Mouse (Mus musculus): ENCODE results near the gene Colgalt2.
"Not testable (repeated sequence)": the region's sequence is repeated elsewhere in the genome, so short reads cannot be mapped to it uniquely, and the experiment has no call there.

Colgalt2 gene

DNA sequence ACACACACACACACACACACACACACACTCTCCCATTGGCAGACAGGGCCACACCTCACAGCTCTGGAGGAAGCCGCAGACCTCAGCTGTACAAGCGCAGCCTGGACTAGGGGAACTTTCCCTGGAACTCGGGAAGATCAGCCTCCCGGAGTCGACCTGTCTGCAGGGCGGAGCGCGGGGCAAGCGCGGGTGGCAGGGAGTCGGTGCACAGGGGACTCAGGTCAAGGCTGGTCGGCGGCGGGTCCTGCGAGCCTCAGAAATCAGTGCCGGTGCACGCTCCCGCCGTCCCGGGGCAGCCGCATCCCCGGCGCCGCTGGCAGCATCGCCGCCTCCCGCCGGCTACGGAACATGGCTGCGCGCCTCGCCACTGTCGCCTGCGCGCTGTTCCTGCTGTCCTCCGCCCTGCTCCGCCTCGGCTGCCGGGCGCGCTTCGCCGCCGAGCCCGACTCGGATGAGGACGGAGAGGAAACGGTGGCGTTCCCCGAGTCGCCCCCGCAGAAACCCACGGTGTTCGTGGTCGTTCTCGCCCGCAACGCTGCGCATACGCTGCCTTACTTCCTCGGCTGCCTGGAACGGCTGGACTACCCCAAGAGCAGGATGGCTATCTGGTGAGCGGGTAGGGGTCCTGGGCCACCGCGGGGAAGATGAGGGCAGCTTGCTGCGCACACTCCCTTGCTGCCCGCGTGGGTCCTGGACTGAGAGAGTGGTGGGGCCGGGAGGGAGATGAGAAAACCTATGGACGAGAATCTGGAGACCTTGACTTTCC is at the start of gene Colgalt2:
Gene Colgalt2 (plus strand): TSS at position 41 of the 766 bp plus-strand sequence.
- DNase-seq (ENCODE audit: low spot score), result peak; percentile 53

- DNase-seq (ENCODE audit: low spot score), result no peak
Observed at GRCm38 (mm10) chr1:152356721-152357120, 42.9 kb upstream of the Colgalt2 start.

GRCm38 (mm10) chr1:152368311-152369088 is 31.1 kb upstream of the Colgalt2 start:
- no peak for DNase-seq (ENCODE audit: low spot score)

DNA sequence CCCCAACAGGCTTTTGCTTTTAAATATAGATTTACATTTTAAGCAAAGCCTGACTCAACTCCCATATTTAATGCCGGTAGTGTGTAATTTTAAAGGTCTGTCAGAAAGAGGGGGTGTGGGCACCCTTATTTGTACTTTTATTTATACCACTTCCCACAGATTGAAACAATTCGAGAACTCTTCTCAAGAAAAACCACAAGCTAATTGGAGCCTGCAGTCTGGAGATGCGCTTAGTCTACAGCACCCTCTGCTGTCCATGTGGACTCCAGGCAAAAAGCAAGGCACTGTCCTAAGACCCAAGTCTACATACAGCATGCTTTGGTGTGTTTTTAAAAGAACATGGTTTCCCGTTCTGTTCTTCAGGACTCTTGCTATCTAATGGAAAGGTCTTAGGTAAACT is 30.5 kb upstream of the Colgalt2 start:
- peak; percentile 65 for DNase-seq (ENCODE audit: low spot score)

GRCm38 (mm10) chr1:152378311-152378710 is 21.3 kb upstream of the Colgalt2 start:
- no peak for DNase-seq (ENCODE audit: low spot score)

- no peak for DNase-seq (ENCODE audit: low spot score)
Observed at GRCm38 (mm10) chr1:152384589-152384988, 15.0 kb upstream of the Colgalt2 start.

DNA sequence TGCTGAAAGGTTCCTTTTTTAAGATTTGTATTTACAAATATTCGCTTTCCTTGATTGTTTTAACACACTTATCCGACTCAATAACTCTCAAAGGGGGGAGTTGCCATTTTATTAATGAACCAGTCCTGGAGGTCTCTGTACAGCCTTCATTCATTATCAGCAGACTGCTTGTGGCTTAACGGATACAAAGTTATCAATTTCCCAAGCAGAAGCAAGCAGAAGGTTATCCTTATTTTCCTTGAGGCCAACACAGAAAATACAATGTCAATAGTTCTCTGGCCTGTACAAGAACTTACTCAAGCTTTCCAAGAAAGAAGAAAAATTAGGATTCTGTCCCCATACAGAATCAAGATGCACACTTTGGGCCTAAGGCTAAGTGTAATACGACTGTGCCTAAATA is 13.9 kb upstream of the Colgalt2 start:
- DNase-seq (ENCODE audit: low spot score), result not testable (repeated sequence)

- DNase-seq (ENCODE audit: low spot score), result peak; percentile 90
Observed at GRCm38 (mm10) chr1:152386188-152386835, 13.3 kb upstream of the Colgalt2 start, which contains the start of gene Tsen15. Gene Tsen15 (minus strand): TSS chr1:152386688.

- no peak for DNase-seq (ENCODE audit: low spot score)
Observed at GRCm38 (mm10) chr1:152389271-152389670, 10.4 kb upstream of the Colgalt2 start.

DNA sequence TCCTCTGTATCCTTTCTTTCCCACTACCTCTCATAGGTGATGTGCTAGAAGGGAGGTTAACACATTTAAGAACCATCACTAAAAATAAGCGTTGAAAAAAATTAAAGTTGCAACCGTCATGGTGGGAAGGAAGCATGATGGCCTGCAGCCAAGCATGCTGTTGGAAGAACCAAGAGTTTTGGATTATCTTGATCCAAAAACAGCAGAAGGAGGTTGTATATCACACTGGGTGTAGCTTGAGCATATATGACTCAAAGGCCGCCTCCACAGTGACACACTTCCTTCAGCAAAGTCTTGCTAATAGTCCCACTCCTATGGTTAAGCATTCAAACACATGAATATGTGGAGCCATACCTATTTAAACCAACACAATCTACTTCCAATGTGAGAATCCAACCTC is 5.5 kb upstream of the Colgalt2 start:
- DNase-seq (ENCODE audit: low spot score), result peak; percentile 19

DNA sequence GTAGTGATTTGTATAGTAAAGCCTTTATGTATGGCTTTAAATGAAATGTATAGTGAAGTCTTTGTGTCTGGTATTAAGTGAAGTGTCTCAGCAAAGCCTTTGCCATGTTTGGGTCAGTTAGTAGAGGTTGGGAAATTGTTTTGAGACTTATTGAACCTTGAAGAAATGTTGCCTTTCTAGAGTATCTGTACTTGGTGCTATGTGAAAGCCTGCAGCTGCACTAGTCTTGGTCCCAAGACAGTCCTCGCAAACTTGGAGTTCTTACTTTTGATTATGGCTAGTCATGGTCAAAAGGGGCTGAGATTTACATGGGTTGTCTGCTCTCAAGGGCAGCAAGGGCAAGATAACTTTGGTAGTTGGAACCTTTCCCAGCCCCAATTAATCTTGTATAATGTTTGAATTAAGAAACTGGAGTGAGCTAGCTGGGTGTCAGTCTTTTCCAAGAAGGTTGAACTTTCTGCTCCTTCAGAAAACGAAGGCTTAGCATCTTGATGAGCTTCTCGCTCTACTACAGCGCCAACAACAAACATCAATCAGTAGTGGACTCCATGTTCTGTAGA is 4.6 kb upstream of the Colgalt2 start:
- DNase-seq (ENCODE audit: low spot score), result no peak

GRCm38 (mm10) chr1:152398708-152399107 is 922 bp upstream of the Colgalt2 start:
- no peak for DNase-seq (ENCODE audit: low spot score)

DNA sequence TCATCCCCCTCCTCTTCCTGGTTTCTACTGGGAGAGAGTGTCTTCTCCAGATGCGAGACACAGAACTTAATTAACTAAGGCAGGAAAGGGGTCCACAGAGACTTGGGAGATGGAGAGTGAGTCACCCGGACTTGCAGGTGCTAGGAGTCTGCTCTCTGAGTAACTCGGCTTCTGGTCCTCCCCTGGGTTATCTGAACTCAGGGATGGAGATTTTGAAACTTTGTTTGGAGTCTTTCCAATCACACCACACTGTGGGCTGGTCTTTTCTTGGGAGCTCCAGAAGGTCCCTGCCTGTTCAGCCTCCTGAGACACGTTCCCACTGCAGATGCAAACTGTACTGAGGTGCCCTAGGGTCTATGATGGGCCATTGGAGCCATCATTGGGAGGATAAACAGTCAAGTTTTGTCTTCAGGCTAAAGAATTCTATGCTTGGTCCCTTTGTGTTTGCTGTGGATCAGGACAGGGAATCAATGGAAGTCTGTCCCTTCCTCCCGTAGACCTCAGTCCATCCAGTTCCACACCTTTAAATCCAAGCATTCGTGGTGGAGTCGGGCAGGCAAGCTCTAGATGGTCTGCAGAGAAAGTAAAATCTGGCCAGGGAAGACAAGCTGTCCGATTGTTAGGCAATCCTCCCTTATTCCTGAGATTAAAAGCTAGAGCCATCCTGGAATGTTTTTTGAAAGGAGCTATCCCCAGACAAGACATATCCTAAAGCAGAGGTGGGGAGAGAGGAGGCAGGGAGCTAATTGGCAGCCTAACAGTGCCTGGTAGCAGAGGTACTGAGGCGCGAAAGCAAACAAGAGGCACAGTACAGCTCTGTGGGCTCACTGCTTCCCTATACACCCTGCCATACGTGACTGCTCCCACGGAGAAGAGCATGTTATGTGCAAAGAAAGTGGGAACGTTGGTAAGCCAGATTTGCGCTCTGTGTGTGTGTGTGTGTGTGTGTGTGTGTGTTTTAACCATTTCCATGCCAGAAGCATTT is 1.2 kb downstream of the Colgalt2 start:
- no peak for DNase-seq (ENCODE audit: low spot score)

DNA sequence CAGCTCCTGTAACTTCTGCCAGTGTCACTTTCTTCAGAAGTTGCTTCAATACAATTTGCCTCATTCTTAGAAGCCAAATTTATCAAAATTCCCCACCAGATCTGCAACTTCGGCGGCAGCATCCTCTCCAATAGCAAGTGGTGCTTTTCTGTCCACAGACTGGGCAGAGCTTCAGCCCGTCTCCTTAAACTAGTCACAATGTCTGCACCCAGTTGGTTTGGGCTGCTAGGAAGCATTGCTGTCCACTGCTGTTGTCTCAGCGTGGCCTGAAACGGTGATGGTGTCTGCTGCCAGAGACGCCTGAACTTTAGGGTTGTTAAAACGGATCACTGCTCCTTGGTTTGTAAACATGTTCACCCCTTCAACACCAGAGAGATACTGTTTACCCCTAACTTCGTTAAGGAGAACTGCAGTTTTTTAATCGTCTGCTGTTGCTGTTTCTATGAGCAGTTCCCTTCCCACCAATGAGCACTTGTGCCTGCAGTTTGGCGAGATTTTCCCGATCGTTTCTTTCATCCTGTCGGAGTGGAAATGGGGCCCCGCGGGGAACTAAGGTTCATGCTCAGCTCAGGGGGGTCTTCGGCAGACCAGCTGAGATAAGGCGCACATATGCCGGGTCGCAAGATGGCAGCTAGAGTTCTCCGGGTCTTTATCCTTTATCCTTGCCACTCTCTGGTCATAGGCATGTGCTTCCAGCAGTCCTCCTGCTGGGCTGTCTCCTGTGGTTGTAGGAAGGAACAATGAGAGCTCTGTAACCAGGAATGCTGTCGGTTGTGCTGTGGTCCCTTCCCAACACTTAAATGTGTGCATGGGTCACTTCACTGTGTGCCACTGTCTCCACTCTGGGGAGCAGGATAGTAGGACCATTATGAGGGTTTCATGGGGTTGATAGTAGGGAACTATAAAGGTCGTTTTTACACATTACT is 7.7 kb downstream of the Colgalt2 start:
- DNase-seq (ENCODE audit: low spot score), result no peak

- peak; percentile 46 for DNase-seq (ENCODE audit: low spot score)
Observed at GRCm38 (mm10) chr1:152409356-152409755, 9.7 kb downstream of the Colgalt2 start.

DNA sequence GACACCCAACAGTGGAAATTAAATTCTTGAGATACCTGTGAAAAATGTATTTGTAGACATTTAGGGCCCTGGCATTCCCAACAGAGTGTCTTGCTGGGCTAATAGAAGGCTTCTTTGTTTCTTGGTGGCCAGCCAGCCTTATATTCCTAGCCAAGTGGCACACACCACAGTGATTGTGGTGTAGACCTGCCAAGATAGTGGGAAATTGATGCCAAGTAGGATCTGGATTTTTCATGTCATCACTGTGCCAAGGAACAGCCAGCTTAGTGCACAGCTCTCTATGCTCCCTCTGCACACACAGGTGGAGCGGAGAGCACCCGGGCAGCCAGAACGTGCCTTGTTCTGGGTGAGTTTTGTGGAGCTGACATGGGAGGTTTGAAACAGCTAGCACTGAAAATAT is 11.0 kb downstream of the Colgalt2 start:
- DNase-seq (ENCODE audit: low spot score), result no peak

DNA sequence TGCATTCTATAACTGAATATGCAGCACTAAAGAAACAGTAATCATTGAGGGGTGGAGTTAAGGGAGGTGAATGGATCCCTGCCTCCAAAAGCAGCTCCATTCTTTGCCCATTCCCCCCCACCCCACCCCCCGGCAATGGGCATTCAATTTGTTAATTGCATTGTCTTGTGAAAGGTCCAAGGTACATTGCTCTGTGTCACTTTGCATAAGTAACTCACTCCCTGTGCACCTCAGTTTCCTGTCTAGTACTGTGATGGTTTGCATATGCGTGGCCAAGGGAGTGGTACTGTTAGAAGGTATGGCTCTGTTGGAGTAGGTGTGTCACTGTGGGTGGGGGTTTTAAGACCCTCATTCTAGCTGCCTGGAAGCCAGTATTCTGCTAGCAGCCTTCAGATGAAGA is 13.5 kb downstream of the Colgalt2 start:
- no peak for DNase-seq (ENCODE audit: low spot score)

- no peak for DNase-seq (ENCODE audit: low spot score)
Observed at GRCm38 (mm10) chr1:152413961-152414360, 14.3 kb downstream of the Colgalt2 start.

GRCm38 (mm10) chr1:152414451-152414850 is 14.8 kb downstream of the Colgalt2 start:
- DNase-seq (ENCODE audit: low spot score), result peak; percentile 44

DNA sequence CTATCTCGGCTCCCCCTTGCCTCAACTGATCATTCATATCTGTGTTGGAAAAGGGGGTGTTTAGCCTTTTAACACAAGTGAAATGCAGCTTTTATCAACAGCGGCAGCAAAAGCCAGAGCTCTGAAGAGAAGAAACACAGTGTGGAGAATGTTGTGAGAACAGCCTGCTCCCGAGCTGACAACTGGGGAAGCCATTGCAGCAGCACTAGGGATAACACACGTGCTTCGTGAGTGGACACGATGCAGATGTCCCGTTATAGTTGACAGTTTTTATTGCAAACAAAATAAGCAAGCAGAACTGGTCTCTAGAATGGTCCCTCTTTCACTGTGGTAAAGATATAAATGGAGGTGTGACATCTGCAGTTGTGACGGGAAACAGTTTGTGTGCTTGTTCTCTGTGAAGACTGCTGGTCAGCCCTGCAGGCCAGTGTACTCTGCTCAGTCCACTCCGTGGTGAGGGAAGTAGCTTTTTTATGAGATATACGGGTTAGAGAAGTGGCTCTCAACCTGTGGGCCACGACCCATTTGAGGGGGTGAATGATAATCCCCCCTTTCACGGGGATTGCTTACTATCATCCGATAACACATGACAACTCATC is 16.8 kb downstream of the Colgalt2 start:
- DNase-seq (ENCODE audit: low spot score), result no peak
